Mouse (Mus musculus): Measurements from ENCODE around the gene Nbl1.

GRCm38 (mm10) chr4:139044566-139044965 lies 48.2 kb downstream of the Nbl1 start:
- TF ChIP-seq TAL1 (IDR thresholded peaks at IDR 0.05; ENCODE audit: low read length) (no peak), GATA1 (IDR thresholded peaks at IDR 0.05; ENCODE audit: low read length) (no peak)
